Mouse (Mus musculus) natural killer cell, adult 2 months (primary cell): Measurements from ENCODE around the gene Btbd35f22.
"Not testable (repeated sequence)": the region's sequence is repeated elsewhere in the genome, so short reads cannot be mapped to it uniquely, and the experiment has no call there.

Source experiments
- DNase-seq, 2 experiments: peaks; one replicate each; pipeline ENCODE4 v3.0.0; 2022; ENCODE audit warnings: low spot score in 2 of 2

The Btbd35f22 gene

GRCm38 (mm10) chrX:32047529-32047928 is at the start of gene Btbd35f22:
Btbd35f22 (plus strand) TSS chrX:32047829.
- DNase-seq, result not testable (repeated sequence)
